23 mouse cellular contexts compared by ENCODE assay signal in the genomic region with DNA sequence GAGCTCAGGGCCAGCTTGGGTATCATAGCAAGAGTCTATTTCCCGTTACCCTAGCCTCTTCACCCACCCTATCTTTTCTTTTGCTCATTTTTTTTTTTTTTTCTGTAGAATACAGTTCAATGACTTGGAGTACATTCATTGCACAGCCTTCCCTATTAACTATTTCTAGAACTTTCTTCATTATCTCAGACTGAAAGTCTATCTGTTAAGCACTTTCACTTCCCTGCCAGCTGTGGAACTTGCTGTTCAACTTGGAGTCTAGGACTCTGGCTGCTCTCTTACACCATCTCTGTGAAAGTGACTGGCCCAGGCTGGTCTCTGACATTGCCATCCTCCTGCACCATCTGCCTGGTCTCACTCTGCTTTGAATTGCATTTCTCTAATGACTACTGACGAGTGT.
DNase-seq lines count a peak whose midpoint lies in the region; ATAC-seq and TF ChIP-seq lines count a peak whose summit lies in the region.
"Had no signal": no experiment of that assay in that cellular context is flagged by ENCODE, and none has a peak within 500 bp of the region (broad histone marks: within the 10 kb centered on the region; RNA-seq: fewer than 3 reads in every experiment).

No protein-coding gene starts in this region.

- no peak overlapping the region for H3K27ac ChIP-seq in heart, embryonic 10.5 days
- peak overlapping the region; percentile 71 for H3K27ac ChIP-seq in liver, postnatal 0 days (ENCODE audit: low read depth)
- H3K27ac ChIP-seq: embryonic facial prominence, embryonic 15.5 days; gastrocnemius, adult 2 months; heart, embryonic 15.5 days; kidney, embryonic 15.5 days; limb, embryonic 13.5 days; midbrain, embryonic 13.5 days; stomach, postnatal 0 days had no signal

- no peaks in the 10 kb centered on the region for H3K27me3 ChIP-seq in heart, embryonic 10.5 days (ENCODE audit: insufficient read depth, poor library complexity, severe bottlenecking)
- H3K27me3 ChIP-seq in liver, postnatal 0 days (ENCODE audit: insufficient read depth, low read length): no peaks in the 10 kb centered on the region
- H3K27me3 ChIP-seq: embryonic facial prominence, embryonic 15.5 days; heart, embryonic 15.5 days; kidney, embryonic 15.5 days; limb, embryonic 13.5 days; midbrain, embryonic 13.5 days had no signal

- H3K36me3 ChIP-seq in heart, embryonic 10.5 days: 0 out of 2 replicates have a peak, but pooled peaks cover 2% of the 10 kb centered on the region
- no peaks in the 10 kb centered on the region for H3K36me3 ChIP-seq in liver, postnatal 0 days (replicated peaks; ENCODE audit: insufficient read depth, low read length)
- H3K36me3 ChIP-seq: embryonic facial prominence, embryonic 15.5 days; heart, embryonic 15.5 days; kidney, embryonic 15.5 days; limb, embryonic 13.5 days; midbrain, embryonic 13.5 days had no signal

- H3K4me2 ChIP-seq in liver, postnatal 0 days (ENCODE audit: low read depth, low read length): no peak overlapping the region
- H3K4me2 ChIP-seq: embryonic facial prominence, embryonic 15.5 days; heart, embryonic 15.5 days; kidney, embryonic 15.5 days; limb, embryonic 13.5 days; lung, embryonic 14.5 days; midbrain, embryonic 13.5 days had no signal

- H3K4me3 ChIP-seq in heart, embryonic 10.5 days: no peak overlapping the region
- no peak overlapping the region for H3K4me3 ChIP-seq in liver, postnatal 0 days (ENCODE audit: low read depth, low read length)
- H3K4me3 ChIP-seq: embryonic facial prominence, embryonic 15.5 days; gastrocnemius, adult 2 months; heart, embryonic 15.5 days; kidney, embryonic 15.5 days; limb, embryonic 13.5 days; midbrain, embryonic 13.5 days; myocyte had no signal

- WGBS in heart, embryonic 10.5 days: 77% methylated on average over 2 of the region's 2 CpGs
- WGBS in liver, postnatal 0 days (ENCODE audit: insufficient replicate concordance): 72% methylated on average over 2 of the region's 2 CpGs

- DNase-seq in heart, adult 11 months: peak; percentile 93
- DNase-seq in heart, embryonic 10.5 days (ENCODE audit: low spot score): no peak
- peak; percentile 16 to 40 for DNase-seq in monocyte, adult 2 months (ENCODE audit: low read depth in 1 of 2, low spot score in 2 of 2)
- no peak for DNase-seq in liver, postnatal 0 days
- no peak for DNase-seq in right cerebral cortex, adult 2 months (ENCODE audit: low spot score in 2 of 2)
- no peak for DNase-seq in cerebellum, postnatal 4 days (ENCODE audit: low spot score in 2 of 2)
- DNase-seq: cerebellum, adult 11 months; cerebellum, postnatal 10 days; forebrain, postnatal 0 days; gastrocnemius, adult 2 months; heart, postnatal 4 days; kidney, postnatal 4 days; lung, embryonic 14.5 days had no signal

- ATAC-seq in monocyte, adult 5-6 weeks (replicated peaks; ENCODE audit: insufficient number of reproducible peaks, low FRiP score, low TSS enrichment, poor library complexity, severe bottlenecking): no peak
- peak; percentile 40; the same call in 1 of the 2 replicates for ATAC-seq in liver, postnatal 0 days
- ATAC-seq: forebrain, postnatal 0 days; hindbrain, embryonic 16.5 days; intestine, postnatal 0 days; midbrain, embryonic 13.5 days had no signal

- TF ChIP-seq CTCF in liver, postnatal 0 days (IDR thresholded peaks at IDR 0.05; ENCODE audit: low read depth): no peak

- no peak overlapping the region for H3K9ac ChIP-seq in liver, postnatal 0 days (replicated peaks)
- H3K9ac ChIP-seq: embryonic facial prominence, embryonic 15.5 days; forebrain, postnatal 0 days; heart, embryonic 15.5 days; kidney, embryonic 15.5 days; limb, embryonic 13.5 days; lung, embryonic 14.5 days; midbrain, embryonic 13.5 days had no signal

- no peak for TF ChIP-seq EP300 in liver, postnatal 0 days (IDR thresholded peaks at IDR 0.05; ENCODE audit: low read depth)

- peaks cover 5% of the 10 kb centered on the region; the same call in 1 of the 2 replicates for H3K4me1 ChIP-seq in heart, embryonic 10.5 days
- peaks cover 11% of the 10 kb centered on the region for H3K4me1 ChIP-seq in liver, postnatal 0 days (ENCODE audit: insufficient read depth)
- H3K4me1 ChIP-seq: heart, embryonic 15.5 days; midbrain, embryonic 13.5 days had no signal

- H3K9me3 ChIP-seq in heart, embryonic 10.5 days: no peaks in the 10 kb centered on the region
- no peaks in the 10 kb centered on the region for H3K9me3 ChIP-seq in liver, postnatal 0 days (ENCODE audit: low read length)
- H3K9me3 ChIP-seq: embryonic facial prominence, embryonic 15.5 days; heart, embryonic 15.5 days; kidney, embryonic 15.5 days; limb, embryonic 13.5 days; midbrain, embryonic 13.5 days had no signal

Comparison
In these comparisons a context has a peak if more than half of its experiments do, and no peak if none do; other contexts are left out.
1. DNase-seq: peak in heart, adult 11 months (single experiment) and monocyte, adult 2 months (2 of 2); none in heart, embryonic 10.5 days (single experiment), liver, postnatal 0 days (single experiment), right cerebral cortex, adult 2 months (0 of 2) and cerebellum, postnatal 4 days (0 of 2).